Mouse (Mus musculus) ES-E14 (cell line): ENCODE data around the gene Gnl3l. TPM values are rescaled to one million over a fixed set of nuclear protein-coding genes. Genes with fewer than 3 reads are reported as not detected.

Experiments used
- DNase-seq: peaks from one replicate; pipeline ENCODE4 v3.0.0-alpha.2; 2013; ENCODE audit warnings: low read depth, low spot score
- H3K27ac ChIP-seq: 2 replicates; pipeline ENCODE4 v1.5.1; 2012; ENCODE audit warnings: low read depth, mild to moderate bottlenecking, low read length, moderate library complexity, mixed read lengths; ENCODE audit not compliant: poor library complexity, insufficient read depth, severe bottlenecking
- H3K36me3 ChIP-seq: 2 replicates; pipeline ENCODE4 v1.6.1; 2012; ENCODE audit warnings: mild to moderate bottlenecking, low read length, moderate library complexity, mixed read lengths; ENCODE audit not compliant: control insufficient read depth, poor library complexity, insufficient read depth, severe bottlenecking
- H3K4me1 ChIP-seq, 2 experiments: fragments of 150-350 bp in 1 of 2; sonication (generic) in 1 of 2; 2 replicates each; pipeline ENCODE4 v1.6.1; 2012; ENCODE audit warnings: low read length in 2 of 2, mild to moderate bottlenecking in 1 of 2, mixed read lengths in 1 of 2; ENCODE audit not compliant: control insufficient read depth in 2 of 2, insufficient read depth in 2 of 2, poor library complexity in 1 of 2
- H3K4me3 ChIP-seq, 2 experiments: fragments of 150-350 bp in 1 of 2; sonication (generic) in 1 of 2; 2 replicates each; pipeline ENCODE4 v1.5.1; 2012; ENCODE audit warnings: low read length in 2 of 2, low read depth in 1 of 2, mild to moderate bottlenecking in 1 of 2, mixed read lengths in 1 of 2; ENCODE audit not compliant: insufficient read depth in 1 of 2, poor library complexity in 1 of 2, severe bottlenecking in 1 of 2
- H3K9ac ChIP-seq: 2 replicates; pipeline ENCODE4 v1.6.1; 2012; ENCODE audit warnings: low read depth, mild to moderate bottlenecking, low read length, mixed read lengths; ENCODE audit not compliant: poor library complexity, insufficient read depth, severe bottlenecking
- H3K9me3 ChIP-seq: fragments of 150-350 bp; sonication (generic); 2 replicates; pipeline ENCODE4 v1.6.1; 2012; ENCODE audit warnings: low read depth, mild to moderate bottlenecking, low read length; ENCODE audit not compliant: control insufficient read depth, insufficient read depth
- CHD2 ChIP-seq: IDR thresholded peaks from 2 replicates; pipeline ENCODE4 v1.6.1; 2014; ENCODE audit warnings: mild to moderate bottlenecking, low read depth, low read length, inconsistent platforms
- HCFC1 ChIP-seq: IDR thresholded peaks from 2 replicates; pipeline ENCODE4 v1.6.1; 2012; ENCODE audit warnings: low read length, inconsistent platforms, borderline replicate concordance; ENCODE audit not compliant: insufficient read depth
- MAFK ChIP-seq: IDR thresholded peaks from 2 replicates; pipeline ENCODE4 v1.6.1; 2014; ENCODE audit warnings: mild to moderate bottlenecking, low read depth, low read length, inconsistent platforms; ENCODE audit not compliant: insufficient read depth
- ZC3H11A ChIP-seq: IDR thresholded peaks from 2 replicates; pipeline ENCODE4 v1.6.1; 2012; ENCODE audit warnings: low read depth, mild to moderate bottlenecking, inconsistent platforms, low read length, borderline replicate concordance
- ZNF384 ChIP-seq: IDR thresholded peaks from 2 replicates; pipeline ENCODE4 v1.6.1; 2012; ENCODE audit warnings: low read depth, low read length, inconsistent platforms
- in situ Hi-C, 2 experiments: fragments of 600-800 bp; cut with MboI; formaldehyde crosslinking; loops; one replicate each; pipeline ENCODE4 v1.15.1; 2025; ENCODE audit warnings: low sequenced_read_pairs in 2 of 2, inconsistent platforms in 1 of 2; ENCODE audit not compliant: unreplicated experiment in 2 of 2
- total RNA-seq: library from RNA; depleted of rRNA; stranded (reverse); fragments of 300-350 nt; gene quantifications from 2 replicates; pipeline ENCODE4 v1.2.3, GENCODE M21; 2012

Gnl3l gene
- total RNA-seq, 1 experiment, result 63.8 TPM

GRCm38 (mm10) chrX:150981621-150982020 is 35.5 kb downstream of the Gnl3l start:
- TF ChIP-seq MAFK, result no peak
- no peak for TF ChIP-seq ZNF384
- TF ChIP-seq CHD2, result no peak
- no peak for TF ChIP-seq HCFC1
- TF ChIP-seq ZC3H11A, result no peak
- in situ Hi-C loops, result no loop called here
- H3K27ac ChIP-seq, result no peak overlapping the region
- H3K4me3 ChIP-seq, result no peak overlapping the region
- peaks cover 4% of the 10 kb centered on the region for H3K36me3 ChIP-seq
- no peak overlapping the region for H3K9ac ChIP-seq
- H3K4me1 ChIP-seq, result no peaks in the 10 kb centered on the region
- no peaks in the 10 kb centered on the region for H3K9me3 ChIP-seq
- no peak for DNase-seq

GRCm38 (mm10) chrX:150975424-150975823 is 41.7 kb downstream of the Gnl3l start:
- Histone ChIP-seq H3K36me3 (no peaks in the 10 kb centered on the region; the same call in 1 of the 2 replicates), H3K9ac (no peak overlapping the region), H3K4me1 (no peaks in the 10 kb centered on the region), H3K9me3 (no peaks in the 10 kb centered on the region), H3K27ac (no peak overlapping the region), H3K4me3 (no peak overlapping the region)
- in situ Hi-C loops, result no loop called here
- DNase-seq, result no peak
- TF ChIP-seq MAFK, result no peak

GRCm38 (mm10) chrX:150963027-150963426 is 54.1 kb downstream of the Gnl3l start:
- Histone ChIP-seq H3K36me3 (no peaks in the 10 kb centered on the region), H3K9ac (no peak overlapping the region)
- in situ Hi-C loops, result loop anchor here (10.0 to 25.0 kb wide), 2 partner anchors 152 to 451 kb away; no protein-coding TSS in a partner anchor

GRCm38 (mm10) chrX:150960702-150961101 is 56.4 kb downstream of the Gnl3l start:
- H3K9ac ChIP-seq, result no peak overlapping the region
- H3K27ac ChIP-seq, result no peak overlapping the region
- TF ChIP-seq HCFC1 (no peak), CHD2 (no peak), ZC3H11A (no peak), MAFK (no peak), ZNF384 (no peak)
- no peaks in the 10 kb centered on the region for H3K9me3 ChIP-seq
- no peaks in the 10 kb centered on the region for H3K36me3 ChIP-seq
- in situ Hi-C loops, result loop anchor here (10.0 to 25.0 kb wide), 2 partner anchors 154 to 448 kb away; no protein-coding TSS in a partner anchor
- no peak for DNase-seq
- H3K4me3 ChIP-seq, result no peak overlapping the region
- no peaks in the 10 kb centered on the region; a peak in 1 of 4 replicates for H3K4me1 ChIP-seq

More at GRCm38 (mm10) chrX:150963027-150963426, 54.1 kb downstream of the Gnl3l start:
- Histone ChIP-seq H3K4me3 (no peak overlapping the region), H3K4me1 (no peaks in the 10 kb centered on the region), H3K9me3 (no peaks in the 10 kb centered on the region), H3K27ac (no peak overlapping the region)
- peak; percentile 24 for DNase-seq
- TF ChIP-seq ZNF384 (peak; percentile 43), CHD2 (no peak)

GRCm38 (mm10) chrX:150956522-150957300 is 60.4 kb downstream of the Gnl3l start:
- DNase-seq, result peak; percentile 71
- peak overlapping the region; percentile 70 for H3K9ac ChIP-seq

More at GRCm38 (mm10) chrX:150956522-150957300, 60.4 kb downstream of the Gnl3l start:
- H3K27ac ChIP-seq, result peak overlapping the region; percentile 66
- H3K4me1 ChIP-seq, result no peaks in the 10 kb centered on the region; a peak in 1 of 4 replicates
- TF ChIP-seq ZNF384 (peak; percentile 69; the same call in 1 of the 2 replicates), ZC3H11A (no peak), MAFK (no peak), HCFC1 (no peak), CHD2 (no peak)
- H3K4me3 ChIP-seq, result peak overlapping the region; percentile 20 to 68; a peak in 2 of 4 replicates
- no peaks in the 10 kb centered on the region for H3K36me3 ChIP-seq
- H3K9me3 ChIP-seq, result no peaks in the 10 kb centered on the region
- in situ Hi-C loops, result loop anchor here (25.0 kb wide), 1 partner anchor 444 kb away; no protein-coding TSS in a partner anchor
